Comparison of ENCODE assay signal across 7 mouse cellular contexts in the genomic region with DNA sequence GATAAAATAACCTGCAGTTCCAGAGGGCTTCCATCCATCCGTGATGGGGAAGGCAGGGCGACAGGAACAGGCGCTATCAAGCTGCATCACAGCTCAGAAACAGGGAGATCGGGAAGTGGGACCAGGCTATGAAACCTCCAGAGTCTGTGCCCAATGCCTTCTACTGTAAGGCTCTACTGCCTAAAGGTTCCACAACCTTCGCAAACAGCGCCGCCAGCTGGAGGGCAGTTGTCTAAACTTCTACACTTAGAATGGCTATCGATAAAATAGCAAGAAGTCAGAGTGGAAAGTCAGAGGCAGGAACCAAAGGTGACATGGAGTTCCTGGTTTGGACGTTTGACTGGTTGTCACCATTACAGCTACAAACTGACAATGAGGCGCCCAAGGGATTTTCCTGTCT. TPM values are rescaled to one million over a fixed set of nuclear protein-coding genes. Genes with fewer than 3 reads are reported as not detected.
DNase-seq lines count a peak whose midpoint lies in the region; ATAC-seq and TF ChIP-seq lines count a peak whose summit lies in the region.

No protein-coding gene starts in this region.

- no peak overlapping the region for H3K9ac ChIP-seq in hindbrain, embryonic 14.5 days

- no peak for ATAC-seq in hindbrain, embryonic 14.5 days (ENCODE audit: low FRiP score)

- TF ChIP-seq POLR2A in small intestine, adult 2 months (IDR thresholded peaks at IDR 0.05; ENCODE audit: low read depth, low read length) = no peak

- H3K4me2 ChIP-seq in hindbrain, embryonic 14.5 days (replicated peaks) = peak overlapping the region; percentile 14; the same call in 1 of the 2 replicates

- H3K27me3 ChIP-seq in hindbrain, embryonic 14.5 days (ENCODE audit: control insufficient read depth, insufficient read depth, low read length) = no peaks in the 10 kb centered on the region
- no peaks in the 10 kb centered on the region for H3K27me3 ChIP-seq in small intestine, adult 2 months (ENCODE audit: control insufficient read depth, insufficient read depth, low read length)

- 29% methylated on average over 10 of the region's 10 CpGs for WGBS in hindbrain, embryonic 14.5 days
- 14% methylated on average over 10 of the region's 10 CpGs for WGBS in small intestine, adult 2 months

- peaks cover 21% of the 10 kb centered on the region for H3K4me1 ChIP-seq in hindbrain, embryonic 14.5 days (replicated peaks; ENCODE audit: control insufficient read depth, insufficient read depth, low read length)
- H3K4me1 ChIP-seq in small intestine, adult 2 months (ENCODE audit: control insufficient read depth, insufficient read depth, insufficient read length, low read length) = peaks cover 5% of the 10 kb centered on the region; the same call in 1 of the 2 replicates

- H3K36me3 ChIP-seq in hindbrain, embryonic 14.5 days (replicated peaks; ENCODE audit: control insufficient read depth, insufficient read depth) = peaks cover 22% of the 10 kb centered on the region
- H3K36me3 ChIP-seq in small intestine, adult 2 months (ENCODE audit: control insufficient read depth, insufficient read depth, low read length) = peaks cover 8% of the 10 kb centered on the region

- peak; percentile 77; the same call in 1 of the 2 replicates for TF ChIP-seq CTCF in small intestine, adult 2 months (IDR thresholded peaks at IDR 0.05; ENCODE audit: extremely low read depth, insufficient read length, insufficient replicate concordance, low read depth, low read length)

- DNase-seq in T-cell, adult 2 months (ENCODE audit: low spot score) = peak; percentile 69
- peak; percentile 47 to 55 for DNase-seq in cerebellum, adult 18-20 months
- DNase-seq in forelimb bud, embryonic 11.5 days (ENCODE audit: low read depth, low spot score) = peak; percentile 41
- DNase-seq in hindbrain, embryonic 14.5 days (ENCODE audit: low spot score) = peak; percentile 62
- peak; percentile 59 to 81 for DNase-seq in left cerebral cortex, adult 18-20 months (ENCODE audit: low spot score in 2 of 2)
- DNase-seq in lung, postnatal 4 days = peak; percentile 74 to 81

- no peaks in the 10 kb centered on the region for H3K9me3 ChIP-seq in hindbrain, embryonic 14.5 days (ENCODE audit: control insufficient read depth, low read length)

- no peak overlapping the region for H3K4me3 ChIP-seq in hindbrain, embryonic 14.5 days (replicated peaks; ENCODE audit: low read length)
- peak overlapping the region; percentile 49 for H3K4me3 ChIP-seq in small intestine, adult 2 months (ENCODE audit: low read depth, low read length)

- no peak overlapping the region for H3K27ac ChIP-seq in hindbrain, embryonic 14.5 days
- H3K27ac ChIP-seq in small intestine, adult 2 months (ENCODE audit: insufficient read depth, low read depth, low read length) = no peak overlapping the region

RNA-seq across cellular contexts. Expression of gene Pmpcb, which starts 1.4 kb away (rescaled TPM):
- 74.8 and 82.5 TPM in 2 replicates for polyA plus RNA-seq in hindbrain, embryonic 14.5 days (2014; fragmentation: Nextera tagmentation; extraction: Ambion mirVana)
- total RNA-seq in left cerebral cortex, adult 18-20 months (2021) = 10 to 100 TPM; 74.5 to 77.2 TPM
- 9.2 and 14.6 TPM in 2 replicates for polyA plus RNA-seq in small intestine, adult 2 months (2012; rRNA removed)

RNA-seq across cellular contexts. Expression of gene Napepld, which starts 34.4 kb away (rescaled TPM):
- polyA plus RNA-seq in hindbrain, embryonic 14.5 days (2014; fragmentation: Nextera tagmentation; extraction: Ambion mirVana) = 2.3 and 3.0 TPM in 2 replicates
- 10 to 100 TPM; 16.0 to 16.4 TPM for total RNA-seq in left cerebral cortex, adult 18-20 months (2021)
- polyA plus RNA-seq in small intestine, adult 2 months (2012; rRNA removed) = 0.85 and 1.3 TPM in 2 replicates

RNA-seq across cellular contexts. Expression of gene Dnajc2, which starts 49.5 kb away (rescaled TPM):
- 64.5 and 65.9 TPM in 2 replicates for polyA plus RNA-seq in hindbrain, embryonic 14.5 days (2014; fragmentation: Nextera tagmentation; extraction: Ambion mirVana)
- total RNA-seq in left cerebral cortex, adult 18-20 months (2021) = 10 to 100 TPM; 35.0 to 35.5 TPM
- 3.2 and 9.2 TPM in 2 replicates for polyA plus RNA-seq in small intestine, adult 2 months (2012; rRNA removed)

RNA-seq across cellular contexts. Expression of gene Psmc2, which starts 49.5 kb away (rescaled TPM):
- polyA plus RNA-seq in hindbrain, embryonic 14.5 days (2014; fragmentation: Nextera tagmentation; extraction: Ambion mirVana) = 180 and 182 TPM in 2 replicates
- total RNA-seq in left cerebral cortex, adult 18-20 months (2021) = 100 to 1,000 TPM; 112 to 118 TPM
- polyA plus RNA-seq in small intestine, adult 2 months (2012; rRNA removed) = 4.4 and 8.7 TPM in 2 replicates
